Mouse (Mus musculus) lung, postnatal 0 days (tissue): ENCODE measurements around the gene Slc5a4a. TPM values are rescaled to one million over a fixed set of nuclear protein-coding genes. Genes with fewer than 3 reads are reported as not detected.

Experiments
- ATAC-seq: fragments of 200-750 bp; cut with Nextera tagmentation; 2 replicates; pipeline ENCODE4 v1.8.0; 2017; ENCODE audit warnings: moderate library complexity
- DNase-seq: peaks from one replicate; pipeline ENCODE4 v3.0.0-alpha.2; 2016; ENCODE audit warnings: low spot score
- H3K27ac ChIP-seq: fragments of 300-500 bp; sonication (generic); 2 replicates; pipeline ENCODE4 v1.5.1; 2014; ENCODE audit warnings: antibody characterized with exemption, mild to moderate bottlenecking, low read length, mixed read lengths
- H3K27me3 ChIP-seq: fragments of 300-500 bp; sonication (generic); replicated peaks from 2 replicates; pipeline ENCODE4 v1.6.1; 2014; ENCODE audit warnings: low read length, mixed read lengths; ENCODE audit not compliant: insufficient read depth
- H3K36me3 ChIP-seq: fragments of 300-500 bp; sonication (generic); 2 replicates; pipeline ENCODE4 v1.6.1; 2014; ENCODE audit warnings: low read length, mixed read lengths; ENCODE audit not compliant: insufficient read depth
- H3K4me1 ChIP-seq: fragments of 300-500 bp; sonication (generic); 2 replicates; pipeline ENCODE4 v1.6.1; 2014; ENCODE audit warnings: antibody characterized with exemption, low read depth, low read length, mixed read lengths; ENCODE audit not compliant: insufficient read depth
- H3K4me2 ChIP-seq: fragments of 300-500 bp; sonication (generic); replicated peaks from 2 replicates; pipeline ENCODE4 v1.6.1; 2014; ENCODE audit warnings: low read depth, mild to moderate bottlenecking, low read length, moderate library complexity, mixed read lengths
- H3K4me3 ChIP-seq: fragments of 300-500 bp; sonication (generic); 2 replicates; pipeline ENCODE4 v1.5.1; 2014; ENCODE audit warnings: low read depth, low read length
- H3K9ac ChIP-seq: fragments of 300-500 bp; sonication (generic); replicated peaks from 2 replicates; pipeline ENCODE4 v1.6.1; 2014; ENCODE audit warnings: low read depth, mild to moderate bottlenecking
- H3K9me3 ChIP-seq: fragments of 300-500 bp; sonication (generic); 2 replicates; pipeline ENCODE4 v1.6.1; 2016; ENCODE audit warnings: low read length, mixed read lengths
- CTCF ChIP-seq: IDR thresholded peaks from 2 replicates; pipeline ENCODE4 v1.5.1; 2016; ENCODE audit warnings: antibody characterized with exemption, mild to moderate bottlenecking
- EP300 ChIP-seq: IDR thresholded peaks from 2 replicates; pipeline ENCODE4 v1.6.1; 2016; ENCODE audit warnings: antibody characterized with exemption, mild to moderate bottlenecking, control low read depth
- WGBS: fragments of 180-500 bp; shearing (Covaris S2); extraction: QIAGEN DNeasy Blood & Tissue Kit; methylation state at CpG from one replicate; pipeline ENCODE4 v1.1.7; 2014; 5-methylcytosine and 5-hydroxymethylcytosine counted together
- polyA plus RNA-seq: library from polyadenylated mRNA; unstranded; fragments of >200 nt; fragmentation: Nextera tagmentation; extraction: Ambion mirVana; gene quantifications from 2 replicates; pipeline ENCODE4 v1.2.1, GENCODE M21; 2015

Gene Slc5a4a
- polyA plus RNA-seq, 1 experiment from 2014 or later, result not detected

DNA sequence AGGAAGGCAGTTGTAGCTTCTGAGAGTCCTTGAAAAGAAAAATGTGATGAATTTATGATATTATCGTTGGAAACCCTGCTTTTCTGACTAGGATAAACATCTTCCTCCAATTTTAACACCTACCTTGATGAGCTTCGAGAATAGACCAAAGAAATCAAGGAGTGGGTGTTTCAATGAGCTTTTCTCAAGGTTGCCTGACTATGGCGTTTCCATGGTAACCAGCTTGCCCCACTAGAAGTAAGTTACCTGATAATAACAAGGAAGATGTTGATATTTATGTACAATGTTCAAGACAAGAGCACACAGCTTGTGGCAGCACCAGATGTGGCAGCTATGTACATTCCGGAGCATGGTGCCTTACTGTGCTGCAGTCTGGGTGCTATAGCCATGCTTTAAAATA is 14.7 kb upstream of the Slc5a4a start:
- ATAC-seq (no peak), DNase-seq (no peak)
- H3K27me3 ChIP-seq, result no peaks in the 10 kb centered on the region
- no peak overlapping the region for H3K4me2 ChIP-seq
- no peak for TF ChIP-seq CTCF
- no peak for TF ChIP-seq EP300
- no peaks in the 10 kb centered on the region for H3K36me3 ChIP-seq
- H3K4me1 ChIP-seq, result no peaks in the 10 kb centered on the region
- no peaks in the 10 kb centered on the region for H3K9me3 ChIP-seq
- no peak overlapping the region for H3K4me3 ChIP-seq
- 57% methylated on average over 4 of the region's 4 CpGs for WGBS
- no peak overlapping the region for H3K27ac ChIP-seq
- H3K9ac ChIP-seq, result no peak overlapping the region

DNA sequence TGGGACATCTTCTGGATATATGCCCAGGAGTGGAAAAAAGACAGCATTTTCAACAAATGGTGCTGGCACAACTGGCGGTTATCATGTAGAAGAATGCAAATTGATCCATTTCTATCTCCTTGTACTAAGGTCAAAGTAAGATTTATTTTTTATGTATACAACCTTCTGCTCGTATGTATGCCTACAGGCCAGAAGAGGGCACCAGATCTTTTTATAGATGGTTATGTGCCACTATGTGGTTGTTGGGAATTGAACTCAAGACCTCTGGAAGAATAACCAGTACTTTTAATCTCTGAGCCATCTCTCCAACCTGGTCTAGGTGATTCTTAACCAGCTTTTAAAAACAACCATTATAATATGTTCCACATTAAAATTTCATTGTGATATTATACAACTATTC is 10.9 kb upstream of the Slc5a4a start:
- DNase-seq (no peak), ATAC-seq (no peak)
- TF ChIP-seq EP300 (no peak), CTCF (no peak)
- Histone ChIP-seq H3K4me2 (no peak overlapping the region), H3K36me3 (no peaks in the 10 kb centered on the region), H3K9me3 (no peaks in the 10 kb centered on the region), H3K4me3 (no peak overlapping the region), H3K9ac (no peak overlapping the region), H3K4me1 (no peaks in the 10 kb centered on the region), H3K27me3 (no peaks in the 10 kb centered on the region), H3K27ac (no peak overlapping the region)
- WGBS, result 74% methylated on average over 2 of the region's 2 CpGs

- ATAC-seq (no peak), DNase-seq (no peak)
- Histone ChIP-seq H3K9me3 (no peaks in the 10 kb centered on the region), H3K4me2 (no peak overlapping the region), H3K27me3 (no peaks in the 10 kb centered on the region), H3K4me1 (no peaks in the 10 kb centered on the region), H3K36me3 (no peaks in the 10 kb centered on the region), H3K27ac (no peak overlapping the region), H3K4me3 (no peak overlapping the region), H3K9ac (no peak overlapping the region)
- 54% methylated on average over 8 of the region's 8 CpGs for WGBS
- TF ChIP-seq EP300 (no peak), CTCF (no peak)
Measured at GRCm38 (mm10) chr10:76146846-76147245, 405 bp upstream of the Slc5a4a start.

- H3K9ac ChIP-seq, result no peak overlapping the region
- H3K27me3 ChIP-seq, result no peaks in the 10 kb centered on the region
- WGBS, result 81% methylated on average over 7 of the region's 7 CpGs
- ATAC-seq (no peak), DNase-seq (no peak)
- no peaks in the 10 kb centered on the region for H3K36me3 ChIP-seq
- no peak overlapping the region for H3K27ac ChIP-seq
- no peak overlapping the region for H3K4me2 ChIP-seq
- no peak overlapping the region for H3K4me3 ChIP-seq
- TF ChIP-seq EP300, result no peak
- TF ChIP-seq CTCF, result no peak
- H3K9me3 ChIP-seq, result no peaks in the 10 kb centered on the region
- H3K4me1 ChIP-seq, result no peaks in the 10 kb centered on the region
Measured at GRCm38 (mm10) chr10:76155911-76156310, 8.7 kb downstream of the Slc5a4a start.

DNA sequence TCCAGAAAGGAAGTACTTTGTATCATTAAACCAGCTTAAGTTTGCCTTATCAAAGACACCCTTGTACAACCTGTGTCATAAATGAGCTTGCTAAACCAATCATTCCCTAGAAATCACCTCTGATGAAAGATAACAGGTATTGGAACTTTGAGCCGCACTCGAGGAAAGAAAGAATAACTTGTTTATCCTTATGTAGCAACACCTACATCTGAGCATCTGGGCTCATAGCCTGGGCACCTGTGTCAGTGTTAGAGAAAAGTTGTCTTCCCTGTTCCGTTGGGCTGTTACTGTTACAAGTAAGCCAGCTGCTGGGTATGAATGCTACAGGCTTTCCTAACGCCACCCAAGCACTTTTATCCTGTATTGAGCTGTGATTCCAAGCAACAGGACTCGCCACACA is 10.3 kb downstream of the Slc5a4a start:
- DNase-seq, result no peak
- Histone ChIP-seq H3K9ac (no peak overlapping the region), H3K4me2 (no peak overlapping the region), H3K27me3 (no peaks in the 10 kb centered on the region), H3K27ac (no peak overlapping the region), H3K36me3 (no peaks in the 10 kb centered on the region), H3K4me1 (no peaks in the 10 kb centered on the region), H3K4me3 (no peak overlapping the region), H3K9me3 (no peaks in the 10 kb centered on the region)
- 71% methylated on average over 5 of the region's 5 CpGs for WGBS
- ATAC-seq, result no peak
- TF ChIP-seq EP300, result no peak
- TF ChIP-seq CTCF, result no peak

DNA sequence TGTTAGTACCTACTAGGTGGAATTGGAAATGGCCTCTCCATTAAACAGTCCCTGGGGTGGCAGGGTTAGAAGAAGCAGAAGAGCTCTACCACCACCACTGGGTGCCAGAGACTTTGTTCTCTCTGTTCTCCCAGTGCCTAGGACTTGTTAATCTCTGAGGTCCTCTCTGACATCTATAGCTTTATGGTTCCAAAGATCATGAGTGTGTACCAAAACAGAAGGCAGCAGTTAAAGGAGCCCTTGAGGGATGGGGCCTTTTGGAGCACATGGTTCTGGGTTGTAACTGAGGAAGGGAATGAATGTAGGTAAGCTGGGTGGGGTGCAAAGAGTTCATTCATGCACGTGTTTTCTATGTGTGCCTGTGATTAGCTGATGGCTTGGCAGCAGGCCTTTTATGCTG is 10.8 kb downstream of the Slc5a4a start:
- Histone ChIP-seq H3K4me1 (no peaks in the 10 kb centered on the region), H3K27ac (no peak overlapping the region), H3K9me3 (no peaks in the 10 kb centered on the region), H3K36me3 (no peaks in the 10 kb centered on the region), H3K27me3 (no peaks in the 10 kb centered on the region), H3K4me2 (no peak overlapping the region), H3K9ac (no peak overlapping the region), H3K4me3 (no peak overlapping the region)
- 45% methylated on average over 1 of the region's 1 CpGs for WGBS
- no peak for ATAC-seq
- DNase-seq, result no peak
- TF ChIP-seq EP300 (no peak), CTCF (no peak)

DNA sequence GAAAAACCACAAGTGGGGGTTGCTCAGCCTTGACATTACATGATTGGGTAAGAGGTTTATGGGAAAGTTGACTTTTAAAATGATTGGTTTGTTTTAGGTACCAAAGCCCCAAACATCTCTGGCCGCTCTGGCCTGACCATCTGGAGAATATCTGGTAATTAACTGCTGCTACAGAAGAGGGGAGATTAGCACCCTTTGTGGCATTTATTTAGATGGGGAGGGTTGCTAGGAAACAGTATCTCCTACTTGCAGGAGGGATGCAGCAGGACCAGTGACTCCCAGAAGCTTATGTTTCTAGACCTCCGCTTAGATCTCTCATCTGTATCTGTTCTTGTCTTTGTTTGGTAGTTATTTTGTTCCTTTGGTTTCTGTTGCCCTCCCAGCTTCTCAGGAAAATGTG is 27.6 kb downstream of the Slc5a4a start:
- Histone ChIP-seq H3K27me3 (no peaks in the 10 kb centered on the region), H3K9ac (no peak overlapping the region), H3K4me1 (no peaks in the 10 kb centered on the region), H3K4me2 (no peak overlapping the region), H3K36me3 (no peaks in the 10 kb centered on the region), H3K27ac (no peak overlapping the region), H3K4me3 (no peak overlapping the region), H3K9me3 (no peaks in the 10 kb centered on the region)
- DNase-seq, result no peak
- TF ChIP-seq CTCF, result no peak
- no peak for TF ChIP-seq EP300
- ATAC-seq, result no peak
- WGBS, result 54% methylated on average over 2 of the region's 2 CpGs
